Mouse (Mus musculus) midbrain, embryonic 14.5 days (tissue): ENCODE measurements around the gene Rab5c. TPM values are rescaled to one million over a fixed set of nuclear protein-coding genes. Genes with fewer than 3 reads are reported as not detected.

Experiments
- ATAC-seq: fragments of 200-750 bp; cut with Nextera tagmentation; 2 replicates; pipeline ENCODE4 v1.8.0; 2017; ENCODE audit warnings: moderate number of reproducible peaks, moderate library complexity; ENCODE audit not compliant: low FRiP score, low TSS enrichment
- DNase-seq: peaks from one replicate; pipeline ENCODE4 v3.0.0-alpha.2; 2015
- H3K27ac ChIP-seq: fragments of 300-500 bp; sonication (generic); replicated peaks from 2 replicates; pipeline ENCODE4 v1.5.1; 2014; ENCODE audit warnings: mild to moderate bottlenecking, low read depth, low read length, moderate library complexity
- H3K27me3 ChIP-seq: fragments of 300-500 bp; sonication (generic); 2 replicates; pipeline ENCODE4 v1.6.1; 2014; ENCODE audit warnings: low read length, control low read depth, mixed read lengths; ENCODE audit not compliant: control insufficient read depth, insufficient read depth
- H3K36me3 ChIP-seq: fragments of 300-500 bp; sonication (generic); 2 replicates; pipeline ENCODE4 v1.6.1; 2014; ENCODE audit warnings: low read length, control low read depth; ENCODE audit not compliant: control insufficient read depth, insufficient read depth
- H3K4me1 ChIP-seq: fragments of 300-500 bp; sonication (generic); 2 replicates; pipeline ENCODE4 v1.6.1; 2014; ENCODE audit warnings: mild to moderate bottlenecking, antibody characterized with exemption, low read length, control low read depth; ENCODE audit not compliant: control insufficient read depth, insufficient read depth
- H3K4me2 ChIP-seq: fragments of 300-500 bp; sonication (generic); 2 replicates; pipeline ENCODE4 v1.6.1; 2014; ENCODE audit warnings: mild to moderate bottlenecking, low read length, moderate library complexity
- H3K4me3 ChIP-seq: fragments of 300-500 bp; sonication (generic); replicated peaks from 2 replicates; pipeline ENCODE4 v1.5.1; 2014; ENCODE audit warnings: low read depth, low read length
- H3K9ac ChIP-seq: fragments of 300-500 bp; sonication (generic); replicated peaks from 2 replicates; pipeline ENCODE4 v1.6.1; 2014; ENCODE audit warnings: mild to moderate bottlenecking, low read length, moderate library complexity
- H3K9me3 ChIP-seq: fragments of 300-500 bp; sonication (generic); 2 replicates; pipeline ENCODE4 v1.6.1; 2016; ENCODE audit warnings: low read length, control low read depth, mixed read lengths; ENCODE audit not compliant: control insufficient read depth
- whole genome bisulfite sequencing: fragments of 180-500 bp; shearing (Covaris S2); extraction: QIAGEN DNeasy Blood & Tissue Kit; methylation state at CpG from one replicate; pipeline ENCODE4 v1.1.7; 2014; 5-methylcytosine and 5-hydroxymethylcytosine counted together
- polyA plus RNA-seq: library from polyadenylated mRNA; unstranded; fragments of >200 nt; fragmentation: Nextera tagmentation; extraction: Ambion mirVana; gene quantifications from 2 replicates; pipeline ENCODE4 v1.2.1, GENCODE M21; 2014

The Rab5c gene
- polyA plus RNA-seq, 1 experiment from 2014 or later, result 86.8 TPM

- H3K4me1 ChIP-seq, result peaks cover 3% of the 10 kb centered on the region; the same call in 1 of the 2 replicates
- DNase-seq, result peak; percentile 75
- no peaks in the 10 kb centered on the region for H3K27me3 ChIP-seq
- H3K9ac ChIP-seq, result peak within 1 kb of the TSS; percentile 9; the same call in 1 of the 2 replicates
- no peak within 1 kb of the TSS for H3K27ac ChIP-seq
- ATAC-seq, result no peak
- no peaks in the 10 kb centered on the region for H3K9me3 ChIP-seq
- peak within 1 kb of the TSS; percentile 38 for H3K4me3 ChIP-seq
- H3K36me3 ChIP-seq, result no peaks in the 10 kb centered on the region
- H3K4me2 ChIP-seq, result peak within 1 kb of the TSS; percentile 45
- whole genome bisulfite sequencing, result 29% methylated on average over 17 of the region's 17 CpGs
These were observed 32.8 kb upstream of the Rab5c start, which contains the start of gene Ghdc for GRCm38 (mm10) chr11:100770646-100771408. Gene Ghdc, minus strand, starts transcription at chr11:100770957.

- Histone ChIP-seq H3K36me3 (no peaks in the 10 kb centered on the region), H3K27ac (no peak overlapping the region), H3K4me2 (peak overlapping the region; percentile 45), H3K4me3 (peak overlapping the region; percentile 38; the same call in 1 of the 2 replicates), H3K4me1 (peaks cover 3% of the 10 kb centered on the region; the same call in 1 of the 2 replicates), H3K27me3 (no peaks in the 10 kb centered on the region), H3K9me3 (no peaks in the 10 kb centered on the region), H3K9ac (0 out of 2 replicates have a peak overlapping the region, but pooled peaks have one; percentile 9)
- 54% methylated on average over 6 of the region's 6 CpGs for WGBS
- DNase-seq, result no peak
- ATAC-seq, result no peak
These were observed 32.0 kb upstream of the Rab5c start for GRCm38 (mm10) chr11:100769980-100770379.

GRCm38 (mm10) chr11:100767871-100768270 lies 29.9 kb upstream of the Rab5c start:
- no peak for DNase-seq
- no peak overlapping the region for H3K9ac ChIP-seq
- peaks cover 3% of the 10 kb centered on the region; the same call in 1 of the 2 replicates for H3K4me1 ChIP-seq
- no peaks in the 10 kb centered on the region for H3K27me3 ChIP-seq
- H3K4me3 ChIP-seq, result no peak overlapping the region
- ATAC-seq, result no peak
- no peaks in the 10 kb centered on the region for H3K36me3 ChIP-seq
- WGBS, result 83% methylated on average over 5 of the region's 5 CpGs
- no peak overlapping the region for H3K4me2 ChIP-seq
- H3K27ac ChIP-seq, result no peak overlapping the region
- no peaks in the 10 kb centered on the region for H3K9me3 ChIP-seq

- Histone ChIP-seq H3K27me3 (no peaks in the 10 kb centered on the region), H3K9me3 (no peaks in the 10 kb centered on the region), H3K36me3 (no peaks in the 10 kb centered on the region), H3K4me3 (no peak overlapping the region), H3K27ac (no peak overlapping the region), H3K4me2 (no peak overlapping the region), H3K4me1 (peaks cover 3% of the 10 kb centered on the region; the same call in 1 of the 2 replicates), H3K9ac (no peak overlapping the region)
- 87% methylated on average over 9 of the region's 9 CpGs for WGBS
- no peak for DNase-seq
- ATAC-seq, result no peak
These were observed 28.7 kb upstream of the Rab5c start for GRCm38 (mm10) chr11:100766726-100767125.

- H3K9me3 ChIP-seq, result no peaks in the 10 kb centered on the region
- WGBS, result 88% methylated on average over 7 of the region's 7 CpGs
- H3K9ac ChIP-seq, result peak within 1 kb of the TSS; percentile 36
- no peak for DNase-seq
- ATAC-seq, result no peak
- no peak within 1 kb of the TSS for H3K27ac ChIP-seq
- H3K4me3 ChIP-seq, result peak within 1 kb of the TSS; percentile 38
- no peaks in the 10 kb centered on the region for H3K27me3 ChIP-seq
- peak within 1 kb of the TSS; percentile 60 for H3K4me2 ChIP-seq
- peaks cover 10% of the 10 kb centered on the region; the same call in 1 of the 2 replicates for H3K4me1 ChIP-seq
- H3K36me3 ChIP-seq, result no peaks in the 10 kb centered on the region
These were observed 24.8 kb upstream of the Rab5c start, which contains the start of gene Hcrt for GRCm38 (mm10) chr11:100762831-100763230. Gene Hcrt, minus strand, starts transcription at chr11:100762931.

- peak overlapping the region; percentile 60 for H3K4me2 ChIP-seq
- no peaks in the 10 kb centered on the region for H3K27me3 ChIP-seq
- H3K27ac ChIP-seq, result no peak overlapping the region
- DNase-seq (peak; percentile 93), ATAC-seq (peak; percentile 50)
- H3K9me3 ChIP-seq, result no peaks in the 10 kb centered on the region
- H3K4me3 ChIP-seq, result peak overlapping the region; percentile 38
- peak overlapping the region; percentile 36 for H3K9ac ChIP-seq
- H3K4me1 ChIP-seq, result peaks cover 10% of the 10 kb centered on the region; the same call in 1 of the 2 replicates
- under 1% methylated on average over 27 of the region's 27 CpGs for whole genome bisulfite sequencing
- H3K36me3 ChIP-seq, result no peaks in the 10 kb centered on the region
These were observed 23.6 kb upstream of the Rab5c start for GRCm38 (mm10) chr11:100761547-100762045.

- Histone ChIP-seq H3K9me3 (no peaks in the 10 kb centered on the region), H3K36me3 (peaks cover 13% of the 10 kb centered on the region), H3K27ac (peak within 1 kb of the TSS; percentile 71), H3K4me2 (peak within 1 kb of the TSS; percentile 71), H3K4me3 (peak within 1 kb of the TSS; percentile 53), H3K4me1 (peaks cover 10% of the 10 kb centered on the region; the same call in 1 of the 2 replicates), H3K27me3 (no peaks in the 10 kb centered on the region), H3K9ac (peak within 1 kb of the TSS; percentile 73)
- under 1% methylated on average over 51 of the region's 51 CpGs for WGBS
- DNase-seq (peak; percentile 89), ATAC-seq (peak; percentile 60; the same call in 1 of the 2 replicates)
These were observed 21.7 kb upstream of the Rab5c start, which contains the start of gene Kcnh4 for GRCm38 (mm10) chr11:100759611-100760233. Gene Kcnh4, minus strand, starts transcription at chr11:100759942.

- peak overlapping the region; percentile 71 for H3K4me2 ChIP-seq
- 1% methylated on average over 35 of the region's 35 CpGs for WGBS
- H3K9me3 ChIP-seq, result no peaks in the 10 kb centered on the region
- peaks cover 10% of the 10 kb centered on the region; the same call in 1 of the 2 replicates for H3K4me1 ChIP-seq
- H3K4me3 ChIP-seq, result peak overlapping the region; percentile 53
- H3K27me3 ChIP-seq, result no peaks in the 10 kb centered on the region
- H3K36me3 ChIP-seq, result peaks cover 18% of the 10 kb centered on the region
- DNase-seq (peak; percentile 58), ATAC-seq (peak; percentile 14; the same call in 1 of the 2 replicates)
- peak overlapping the region; percentile 71 for H3K27ac ChIP-seq
- peak overlapping the region; percentile 73 for H3K9ac ChIP-seq
These were observed 20.9 kb upstream of the Rab5c start for GRCm38 (mm10) chr11:100758707-100759610.
